Mouse (Mus musculus) spleen, adult 12 weeks (tissue): Measurements from ENCODE around the gene Samsn1.

Experiments
- DNase-seq: peaks from one replicate; pipeline ENCODE4 v3.0.0; 2022; ENCODE audit warnings: low spot score

The Samsn1 gene

DNA sequence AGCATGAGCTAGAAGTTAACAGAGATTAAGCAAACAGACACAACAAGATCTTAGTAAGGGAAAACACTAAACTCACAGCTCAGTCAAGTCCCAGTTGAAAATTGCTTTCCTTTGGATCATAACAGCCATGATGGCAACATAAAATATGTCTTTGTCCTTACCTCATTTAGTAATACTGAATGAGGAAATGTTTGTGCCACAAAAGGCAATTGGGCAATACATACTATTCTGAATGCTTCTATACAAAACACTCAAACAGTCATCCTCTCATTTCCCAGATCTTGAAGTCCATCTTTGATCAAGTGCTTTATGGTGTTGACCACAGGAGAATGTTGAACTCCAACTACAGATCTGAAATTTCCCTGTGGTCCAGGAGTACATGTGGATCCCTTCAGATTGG lies 88.7 kb downstream of the Samsn1 start:
- DNase-seq, result no peak

DNA sequence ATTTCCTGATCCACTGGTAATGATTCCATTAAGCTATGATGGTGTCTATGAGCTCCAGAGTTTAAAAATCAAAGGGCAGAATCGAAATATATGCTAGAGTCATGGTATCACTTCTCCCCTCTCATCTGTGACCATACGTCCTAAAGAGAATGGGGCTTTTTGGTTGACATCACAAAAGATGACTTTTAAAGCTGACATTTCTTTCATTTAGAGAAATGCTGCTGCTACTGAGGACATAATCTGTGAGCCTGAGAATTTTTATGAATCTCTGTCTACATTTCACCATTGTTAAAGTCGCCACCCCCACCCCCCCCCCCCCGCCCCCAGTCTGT lies 91.9 kb downstream of the Samsn1 start:
- DNase-seq, result no peak

DNA sequence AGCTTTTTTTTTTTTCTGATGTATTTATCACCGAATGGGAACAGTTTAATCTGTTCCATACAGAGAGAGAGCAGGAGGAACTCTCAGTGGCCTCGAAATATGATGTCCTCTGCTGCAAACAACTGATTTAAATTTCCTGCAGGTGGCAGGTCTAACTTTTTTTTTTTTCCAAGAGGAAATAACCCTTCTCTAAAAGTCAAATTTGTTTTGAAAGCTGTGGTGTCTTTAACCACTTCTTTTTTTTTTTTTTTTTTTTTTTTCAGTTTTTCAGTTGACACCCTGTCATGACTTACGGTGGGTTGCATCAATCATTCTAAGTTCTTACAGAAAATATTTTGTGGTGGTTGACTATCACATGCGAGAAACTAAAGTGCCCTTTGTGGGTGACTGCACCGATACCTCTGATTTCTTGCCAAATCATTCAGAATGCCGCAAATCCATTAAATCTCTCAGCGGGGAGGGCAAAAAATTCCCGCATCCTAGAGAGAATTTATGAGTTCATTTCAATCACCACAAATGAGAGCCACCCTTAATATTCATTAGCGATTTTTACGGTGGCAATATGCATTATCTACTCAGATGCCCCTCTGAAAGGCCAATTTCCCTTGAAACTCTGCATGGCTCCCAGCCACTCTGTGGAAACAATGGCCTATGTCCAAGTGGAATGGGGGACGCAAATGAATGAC lies 92.4 kb downstream of the Samsn1 start:
- DNase-seq, result no peak

- DNase-seq, result no peak
Observed at GRCm38 (mm10) chr16:75926511-75926910, 95.6 kb downstream of the Samsn1 start.

GRCm38 (mm10) chr16:75920870-75921269 lies 101.2 kb downstream of the Samsn1 start:
- no peak for DNase-seq

- no peak for DNase-seq
Observed at GRCm38 (mm10) chr16:75919298-75919697, 102.8 kb downstream of the Samsn1 start.

DNA sequence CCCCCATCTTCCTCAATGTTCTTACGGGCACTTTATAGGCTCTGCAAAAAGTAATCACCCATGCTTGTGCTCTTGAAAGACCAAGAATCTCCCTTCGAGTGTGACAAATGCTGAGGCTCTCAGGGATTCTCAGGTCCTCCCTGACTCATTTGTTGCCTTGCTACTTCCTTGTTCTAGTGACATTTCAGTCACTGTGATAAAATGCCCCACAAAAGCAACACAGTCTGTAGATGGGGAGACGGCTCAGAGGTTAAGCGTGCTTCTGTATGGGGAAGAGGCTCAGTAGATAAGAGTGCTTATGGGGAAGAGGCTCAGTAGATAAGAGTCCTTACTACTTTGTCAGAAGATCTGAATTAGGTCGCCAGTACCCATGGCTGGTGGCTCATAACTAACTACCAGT lies 104.4 kb downstream of the Samsn1 start:
- no peak for DNase-seq

DNA sequence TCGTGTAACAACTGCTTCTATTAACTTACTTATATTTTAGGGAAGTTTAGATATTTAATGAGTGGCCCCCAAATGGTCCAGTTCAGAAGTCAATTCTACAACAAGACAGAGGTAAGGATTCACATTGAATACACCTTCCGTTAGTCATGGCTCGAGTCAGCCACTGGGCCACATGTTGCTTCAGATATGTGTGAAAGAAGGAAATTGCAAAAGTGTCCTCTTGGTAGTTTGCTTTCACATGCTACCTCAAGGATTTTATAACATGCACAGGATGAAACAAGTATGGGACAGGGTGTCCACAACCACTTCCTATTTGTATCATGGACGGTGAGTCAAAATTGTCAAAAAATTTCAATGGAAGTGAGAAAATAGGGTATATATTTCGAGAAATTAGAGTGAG lies 110.0 kb downstream of the Samsn1 start:
- no peak for DNase-seq

DNA sequence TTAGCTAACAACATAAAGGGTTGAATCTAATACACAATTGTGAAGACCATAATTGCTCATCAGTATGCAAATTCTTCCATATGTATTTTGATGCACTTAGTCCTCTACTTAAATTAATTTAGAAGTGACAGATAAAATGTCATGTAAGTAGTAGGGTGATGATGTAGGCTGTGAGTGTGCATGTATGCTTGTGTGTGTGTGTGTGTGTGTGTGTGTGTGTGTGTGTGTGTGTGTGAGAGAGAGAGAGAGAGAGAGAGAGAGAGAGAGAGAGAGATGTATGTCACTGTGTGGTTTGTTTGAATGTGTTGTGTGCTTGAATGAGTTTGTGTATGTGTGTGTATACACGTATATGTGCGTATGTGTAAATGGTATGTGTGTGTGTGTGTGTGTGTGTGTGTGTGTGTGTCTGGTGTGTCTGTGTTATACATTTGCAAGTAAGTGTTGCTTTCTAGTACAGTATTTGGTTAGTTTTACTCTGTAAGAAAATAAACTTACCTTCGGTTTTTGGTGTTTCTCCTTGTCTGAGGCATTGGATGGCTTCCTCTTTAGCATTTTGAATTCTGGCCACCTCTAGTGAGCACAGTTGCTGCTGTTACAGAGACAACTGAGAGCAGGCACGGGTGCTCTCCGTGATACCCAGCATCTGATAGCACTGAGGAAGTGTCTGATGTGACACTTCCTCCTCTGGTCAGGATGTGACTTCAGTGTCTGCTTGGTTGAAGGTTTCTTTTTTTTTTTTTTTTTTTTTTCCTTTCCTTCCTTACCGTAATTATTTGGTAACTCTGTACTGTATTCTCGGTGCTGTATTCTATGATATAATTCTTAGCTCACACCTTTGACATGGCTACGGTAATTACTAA lies 113.2 kb downstream of the Samsn1 start:
- peak; percentile 50 for DNase-seq

DNA sequence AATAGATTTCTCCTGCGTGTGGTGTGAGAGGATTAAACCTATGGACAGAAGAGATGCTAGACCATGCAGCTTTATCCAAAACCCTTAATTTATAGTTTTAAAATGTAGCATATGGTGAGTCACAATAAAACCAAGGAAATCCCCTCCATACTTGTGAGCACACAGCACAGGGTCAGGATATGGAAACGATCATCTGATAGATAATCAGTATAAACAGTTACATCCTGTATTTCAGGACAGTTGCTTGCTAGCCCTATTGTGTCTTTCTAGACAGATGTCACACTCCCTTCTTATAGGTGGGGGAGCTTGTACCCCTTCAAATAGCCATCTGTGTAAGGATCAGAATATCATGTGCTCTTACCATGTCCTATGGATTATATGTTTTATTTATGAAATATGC lies 115.3 kb downstream of the Samsn1 start:
- no peak for DNase-seq

- DNase-seq, result no peak
Observed at GRCm38 (mm10) chr16:75906260-75906659, 115.8 kb downstream of the Samsn1 start.

DNA sequence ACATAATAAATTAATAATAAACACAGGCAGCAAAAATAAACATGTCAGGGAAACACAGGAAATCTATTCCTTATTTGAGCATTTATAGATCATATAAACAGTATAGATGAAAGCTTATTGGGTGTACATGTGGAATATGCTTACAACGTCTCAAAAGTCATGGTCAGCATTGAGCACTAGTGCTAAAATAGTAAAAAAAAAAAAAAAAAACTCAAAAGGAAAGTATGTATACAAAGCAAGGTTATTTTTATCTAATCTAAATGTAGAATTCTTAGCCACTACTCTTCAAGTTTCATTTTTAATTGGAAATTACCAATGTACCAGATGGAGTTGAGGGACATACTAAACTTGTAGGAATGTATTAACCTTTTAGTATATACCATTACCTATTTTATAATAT lies 116.8 kb downstream of the Samsn1 start:
- DNase-seq, result no peak

DNA sequence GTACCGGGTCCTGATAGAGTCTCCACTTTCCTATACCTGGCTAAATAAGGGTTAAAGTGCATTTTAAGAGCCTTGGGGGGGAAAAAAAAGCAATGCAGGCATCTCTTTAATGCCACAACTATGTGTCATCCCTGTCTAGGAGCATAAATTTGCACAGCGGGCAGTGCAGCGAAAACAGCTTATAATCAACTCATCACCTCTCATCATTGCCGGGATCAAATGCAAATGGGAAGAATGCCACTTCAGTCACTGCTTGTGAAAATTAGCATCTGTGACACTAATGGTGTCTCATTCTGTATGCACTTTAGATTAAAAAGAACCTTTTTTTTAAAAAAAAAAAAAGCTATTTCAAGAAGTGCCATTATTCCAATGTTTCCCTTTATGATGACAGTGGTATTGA lies 118.0 kb downstream of the Samsn1 start:
- DNase-seq, result no peak

DNA sequence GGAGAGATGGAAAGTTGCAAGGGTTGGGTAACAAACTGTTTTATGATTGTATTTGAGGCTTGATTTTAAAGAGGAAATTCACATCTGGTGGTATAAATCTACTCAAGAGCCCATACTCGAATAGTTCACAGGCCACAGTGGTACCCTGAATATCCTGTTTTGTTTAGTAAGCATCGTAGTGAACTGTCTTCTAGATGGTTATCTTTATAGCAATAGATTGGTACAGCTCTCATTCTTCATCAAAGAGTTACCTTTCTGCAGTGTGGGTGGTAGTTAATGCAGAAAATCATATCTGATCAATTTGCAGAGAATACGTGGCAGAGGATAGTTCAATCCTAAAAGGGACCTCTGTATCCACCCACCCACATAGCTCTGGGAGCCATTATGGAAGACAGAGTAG lies 119.1 kb downstream of the Samsn1 start:
- no peak for DNase-seq

DNA sequence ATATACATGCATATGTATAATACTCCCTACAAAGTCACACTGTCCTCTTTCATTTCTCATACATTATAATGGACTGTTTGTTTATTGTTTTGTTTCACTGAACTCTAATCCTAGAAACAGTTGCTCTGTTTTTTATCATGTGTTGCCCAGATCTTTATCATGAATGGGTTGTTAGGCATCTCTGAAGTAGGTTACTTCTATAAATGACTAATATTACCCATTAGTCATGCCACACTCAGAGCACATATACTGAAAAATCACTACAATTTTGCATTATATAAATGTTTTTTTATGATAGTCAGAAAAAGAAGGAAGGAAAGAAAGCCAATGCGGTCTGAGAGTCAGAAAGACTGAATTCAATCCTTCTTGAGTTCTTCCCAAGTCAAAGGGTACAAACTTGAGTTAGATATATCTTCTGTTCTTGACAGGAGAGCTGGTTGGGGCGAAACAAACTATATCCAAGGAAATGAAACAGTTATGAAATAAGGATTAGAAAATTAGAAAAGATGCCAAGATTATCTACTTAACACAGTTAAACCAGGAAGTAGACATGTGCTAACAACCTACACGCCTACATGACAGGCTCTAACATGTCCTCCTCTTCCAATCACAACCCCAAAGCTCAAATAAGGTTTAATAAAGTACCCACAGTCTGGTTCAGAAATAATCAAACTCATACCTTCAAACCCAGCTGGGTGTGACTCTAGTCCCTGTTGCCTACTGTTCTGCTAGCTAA lies 122.0 kb downstream of the Samsn1 start:
- DNase-seq, result no peak

DNA sequence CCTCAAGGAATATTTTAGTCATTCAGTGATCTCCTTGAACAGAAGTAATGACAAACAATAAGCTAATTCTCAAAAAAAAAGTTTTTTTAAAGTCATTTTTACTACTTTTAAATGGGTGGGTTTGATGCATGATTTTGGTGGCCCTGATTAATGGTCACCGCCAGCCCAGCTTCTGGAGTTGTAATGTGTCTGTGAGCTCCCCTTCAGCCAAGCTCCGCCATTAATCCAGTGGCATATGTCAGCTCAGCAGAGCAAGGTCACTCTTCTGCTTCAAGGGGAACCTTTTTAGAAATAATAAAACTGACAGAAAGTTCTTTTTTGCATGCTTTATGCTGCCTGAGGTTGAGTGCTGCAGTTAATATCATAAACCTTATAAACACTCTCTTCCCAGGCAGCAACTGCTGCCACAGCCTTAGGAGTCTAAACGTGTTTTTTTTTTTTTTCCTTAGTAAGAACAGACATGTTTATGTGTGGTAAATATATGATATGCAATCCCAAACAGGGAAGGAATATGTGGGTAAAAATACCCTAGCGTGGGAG lies 124.2 kb downstream of the Samsn1 start:
- no peak for DNase-seq

DNA sequence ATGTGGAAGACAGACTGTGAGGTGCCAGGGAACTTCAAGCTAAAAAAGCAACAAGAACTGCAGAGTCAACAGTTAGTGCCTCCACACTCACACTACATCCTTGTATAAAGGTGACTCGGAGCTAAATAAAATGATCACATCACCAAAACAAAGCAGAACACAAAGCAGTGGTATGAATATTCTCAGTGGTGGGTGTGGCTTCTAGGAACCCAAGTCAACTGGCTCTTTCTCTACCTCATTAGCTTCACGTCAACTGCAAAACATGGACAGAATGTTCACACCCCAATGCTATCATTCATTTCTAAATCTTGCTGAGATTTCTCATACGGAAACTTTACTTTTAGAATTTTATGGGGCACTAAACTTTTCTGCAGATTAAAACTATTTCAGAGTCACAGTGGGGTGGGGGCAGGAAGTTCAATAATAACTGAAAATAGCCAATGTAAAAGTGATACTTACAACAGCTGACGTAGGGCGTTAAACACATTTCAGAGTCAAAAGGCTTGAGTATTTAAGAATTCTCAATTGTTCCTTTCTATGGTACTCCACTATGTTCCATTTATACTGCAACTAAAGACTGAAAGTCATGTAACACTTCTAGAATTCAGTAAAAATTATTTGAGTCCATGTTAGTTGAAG lies 127.7 kb downstream of the Samsn1 start:
- DNase-seq, result no peak

DNA sequence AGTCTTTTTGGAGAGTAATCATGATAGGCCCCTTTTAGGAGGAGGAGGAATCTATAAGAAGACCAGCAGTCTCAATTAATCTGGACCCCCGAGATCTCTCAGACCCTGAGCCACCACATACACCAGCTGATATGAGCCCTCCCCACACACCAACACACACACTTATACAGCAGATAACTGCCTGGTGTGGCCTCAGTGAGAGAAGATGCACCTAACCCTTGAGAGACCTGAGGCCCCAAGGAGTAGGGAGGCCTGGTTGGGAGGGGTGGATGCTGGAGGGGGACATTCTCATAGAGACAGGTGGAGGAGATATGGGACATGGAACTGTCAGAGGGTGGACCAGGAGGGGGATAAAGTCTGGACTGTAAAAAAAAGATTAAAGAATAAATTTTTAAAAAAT lies 128.6 kb downstream of the Samsn1 start:
- no peak for DNase-seq

DNA sequence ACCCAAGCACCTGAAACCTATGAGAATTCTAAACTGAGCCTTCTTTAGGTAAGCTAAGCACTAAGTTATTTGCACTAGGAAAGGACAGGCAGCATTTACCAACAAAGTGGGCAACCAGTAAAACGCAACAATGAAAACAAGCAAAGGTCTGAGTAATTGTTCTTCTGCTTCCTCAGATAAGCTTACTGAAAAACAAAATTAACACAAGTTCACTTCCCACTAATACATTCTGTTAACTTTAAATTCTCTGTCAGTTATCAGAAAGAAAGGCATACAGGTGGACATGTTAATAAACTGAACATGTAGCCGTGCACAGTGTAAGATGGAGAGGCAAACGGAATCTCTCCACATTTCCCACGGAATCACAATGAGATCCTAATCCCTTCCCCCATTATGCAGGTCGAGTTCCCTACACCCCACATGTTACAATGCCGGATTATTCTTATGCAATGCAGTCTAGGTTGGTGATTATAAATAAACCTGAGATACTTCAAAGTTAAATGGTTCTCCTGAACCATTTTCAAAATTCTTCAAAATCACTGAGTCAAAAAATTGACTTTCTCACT lies 132.9 kb downstream of the Samsn1 start:
- no peak for DNase-seq

DNA sequence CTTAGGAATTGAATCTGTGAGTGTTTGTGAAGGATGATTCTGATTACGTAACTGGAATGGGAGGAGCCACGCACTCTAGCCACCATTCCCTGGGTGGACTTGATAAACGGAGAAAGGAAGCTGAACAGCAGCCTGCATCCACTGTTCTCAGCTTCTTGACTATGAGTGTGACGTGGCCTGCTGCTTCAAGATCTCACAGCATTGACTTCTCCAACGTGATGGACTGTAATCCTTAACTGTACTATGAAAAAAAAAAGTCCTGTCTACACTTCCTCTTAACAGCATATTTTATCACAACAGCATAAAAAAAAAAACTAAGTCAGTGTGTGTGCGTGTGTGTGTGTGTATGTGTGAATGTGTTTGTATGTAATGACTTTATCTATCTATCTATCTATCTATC lies 134.9 kb downstream of the Samsn1 start:
- DNase-seq, result no peak

- no peak for DNase-seq
Observed at GRCm38 (mm10) chr16:75878885-75879284, 143.2 kb downstream of the Samsn1 start.

- no peak for DNase-seq
Observed at GRCm38 (mm10) chr16:75877170-75877569, 144.9 kb downstream of the Samsn1 start.
